Mouse (Mus musculus) Patski (cell line): ENCODE data around the gene Pdzd2. TPM values are rescaled to one million over a fixed set of nuclear protein-coding genes. Genes with fewer than 3 reads are reported as not detected.
A peak's percentile ranks its signal among the peaks of the same experiment; 100 is the strongest.

Experiments
- ATAC-seq: fragments of 100-300 bp; one replicate; pipeline ENCODE4 v1.8.0; 2021
- CTCF ChIA-PET: fragments of 350-600 bp; sonication (Branson Sonifier 250); formaldehyde crosslinking; loops from one replicate; lab custom pipeline; 2022; ENCODE audit warnings: inconsistent platforms; lab: Charles Lee
- POLR2A ChIA-PET: fragments of 350-600 bp; sonication (Branson Sonifier 250); formaldehyde crosslinking; loops from one replicate; lab custom pipeline; 2022; ENCODE audit warnings: antibody characterized with exemption, inconsistent platforms; lab: Charles Lee
- DNase-seq: peaks from one replicate; pipeline ENCODE4 v3.0.0-alpha.2; 2011; ENCODE audit warnings: low read depth, low spot score
- H3K27me3 ChIP-seq: fragments of 371-371 bp; one replicate; pipeline ENCODE4 v1.5.1; 2021
- CTCF ChIP-seq: fragments of 100-300 bp; IDR thresholded peaks from one replicate; pipeline ENCODE4 v1.5.1; 2021
- in situ Hi-C: fragments of 300-500 bp; cut with MboI; formaldehyde crosslinking; loops from 3 replicates; pipeline ENCODE4 v1.11.1; 2018; ENCODE audit warnings: low pct_unique_long_range_greater_than_20kb, mixed read lengths
- polyA plus RNA-seq: library from polyadenylated mRNA; unstranded; gene quantifications from one replicate; pipeline ENCODE4 v1.2.3, GENCODE M21; 2021

The Pdzd2 gene
- polyA plus RNA-seq, 1 experiment from 2014 or later, result 0.10 TPM

GRCm38 (mm10) chr15:12362001-12362700, 377.6 kb downstream of the Pdzd2 start:
- ChIA-PET POLR2A (interaction anchor here (0.6 kb wide), 1 partner anchor 8 kb away, joined by 4 read pairs; no protein-coding TSS in a partner anchor), CTCF (interaction anchor here (1.3 to 2.4 kb wide), 3 partner anchors 9 to 215 kb away, joined by 3 to 7 read pairs (median 7); no protein-coding TSS in a partner anchor)

GRCm38 (mm10) chr15:12360519-12361212, 379.1 kb downstream of the Pdzd2 start:
- ATAC-seq (no peak), DNase-seq (no peak)
- in situ Hi-C loops, result no loop called here
- TF ChIP-seq CTCF, result no peak
- ChIA-PET POLR2A (no interaction called here), CTCF (interaction anchor here (0.7 to 2.3 kb wide), 8 partner anchors 11 to 217 kb away, joined by 3 to 7 read pairs (median 3); no protein-coding TSS in a partner anchor)
- H3K27me3 ChIP-seq, result no peaks in the 10 kb centered on the region

More at GRCm38 (mm10) chr15:12362001-12362700, 377.6 kb downstream of the Pdzd2 start:
- no peak for ATAC-seq
- in situ Hi-C loops, result no loop called here
- no peak for DNase-seq
- no peaks in the 10 kb centered on the region for H3K27me3 ChIP-seq
- TF ChIP-seq CTCF, result no peak

- ATAC-seq (no peak), DNase-seq (no peak)
- POLR2A ChIA-PET, result no interaction called here
- no peak for TF ChIP-seq CTCF
- no peaks in the 10 kb centered on the region for H3K27me3 ChIP-seq
- CTCF ChIA-PET, result no interaction called here
- in situ Hi-C loops, result no loop called here
These were observed 381.3 kb downstream of the Pdzd2 start for GRCm38 (mm10) chr15:12358384-12358783.

- no peaks in the 10 kb centered on the region for H3K27me3 ChIP-seq
- DNase-seq (no peak), ATAC-seq (no peak)
- ChIA-PET CTCF (no interaction called here), POLR2A (interaction anchor here (1.1 kb wide), 1 partner anchor 31 kb away, joined by 3 read pairs; no protein-coding TSS in a partner anchor)
- in situ Hi-C loops, result no loop called here
- no peak for TF ChIP-seq CTCF
These were observed 382.3 kb downstream of the Pdzd2 start for GRCm38 (mm10) chr15:12357459-12357858.

GRCm38 (mm10) chr15:12355907-12356306, 383.8 kb downstream of the Pdzd2 start:
- CTCF ChIA-PET, result interaction anchor here (1.1 kb wide), 1 partner anchor 13 kb away, joined by 3 read pairs; no protein-coding TSS in a partner anchor
- H3K27me3 ChIP-seq, result no peaks in the 10 kb centered on the region
- POLR2A ChIA-PET, result interaction anchor here (0.5 kb wide), 1 partner anchor 127 kb away, joined by 5 read pairs; no protein-coding TSS in a partner anchor
- no peak for TF ChIP-seq CTCF
- no peak for DNase-seq
- ATAC-seq, result no peak
- in situ Hi-C loops, result no loop called here

- TF ChIP-seq CTCF, result no peak
- ATAC-seq, result no peak
- CTCF ChIA-PET, result interaction anchor here (0.6 to 1.7 kb wide), 3 partner anchors 14 to 384 kb away, joined by 3 to 13 read pairs (median 3); no protein-coding TSS in a partner anchor
- POLR2A ChIA-PET, result no interaction called here
- in situ Hi-C loops, result no loop called here
- no peak for DNase-seq
- H3K27me3 ChIP-seq, result no peaks in the 10 kb centered on the region
These were observed 384.5 kb downstream of the Pdzd2 start for GRCm38 (mm10) chr15:12355261-12355660.

GRCm38 (mm10) chr15:12354281-12354810, 385.4 kb downstream of the Pdzd2 start:
- POLR2A ChIA-PET, result no interaction called here
- ATAC-seq (no peak), DNase-seq (no peak)
- in situ Hi-C loops, result no loop called here
- no peaks in the 10 kb centered on the region for H3K27me3 ChIP-seq
- CTCF ChIA-PET, result interaction anchor here (0.6 to 1.7 kb wide), 4 partner anchors 8 to 383 kb away, joined by 3 to 13 read pairs (median 3); no protein-coding TSS in a partner anchor
- TF ChIP-seq CTCF, result peak; percentile 33

GRCm38 (mm10) chr15:12351470-12351869, 388.3 kb downstream of the Pdzd2 start:
- in situ Hi-C loops, result no loop called here
- TF ChIP-seq CTCF, result no peak
- H3K27me3 ChIP-seq, result no peaks in the 10 kb centered on the region
- ChIA-PET CTCF (no interaction called here), POLR2A (no interaction called here)
- DNase-seq (no peak), ATAC-seq (no peak)

- DNase-seq, result no peak
- TF ChIP-seq CTCF, result no peak
- in situ Hi-C loops, result no loop called here
- H3K27me3 ChIP-seq, result no peaks in the 10 kb centered on the region
- CTCF ChIA-PET, result interaction anchor here (0.9 to 1.5 kb wide), 2 partner anchors 10 to 11 kb away, joined by 3 read pairs; no protein-coding TSS in a partner anchor
- ATAC-seq, result no peak
- POLR2A ChIA-PET, result no interaction called here
These were observed 389.9 kb downstream of the Pdzd2 start for GRCm38 (mm10) chr15:12349840-12350239.

GRCm38 (mm10) chr15:12348950-12349349, 390.8 kb downstream of the Pdzd2 start:
- DNase-seq, result no peak
- no peaks in the 10 kb centered on the region for H3K27me3 ChIP-seq
- ChIA-PET POLR2A (interaction anchor here (0.6 kb wide), 1 partner anchor 11 kb away, joined by 3 read pairs; no protein-coding TSS in a partner anchor), CTCF (interaction anchor here (1.3 kb wide), 1 partner anchor 13 kb away, joined by 4 read pairs; no protein-coding TSS in a partner anchor)
- in situ Hi-C loops, result no loop called here
- ATAC-seq, result no peak
- TF ChIP-seq CTCF, result no peak
